Mouse (Mus musculus): ENCODE results near the gene Fbxo3. TPM values are rescaled to one million over a fixed set of nuclear protein-coding genes. Genes with fewer than 3 reads are reported as not detected.

Fbxo3 gene
- polyA plus RNA-seq, 1 experiment = 41.1 TPM

- Histone ChIP-seq H3K9ac (ENCODE audit: low read depth, poor library complexity, severe bottlenecking) (peak overlapping the region; percentile 17), H3K4me3 (ENCODE audit: low read depth, low read length) (peak overlapping the region; percentile 18; the same call in 1 of the 2 replicates), H3K27me3 (ENCODE audit: control insufficient read depth, insufficient read depth, low read length, poor library complexity, severe bottlenecking) (no peaks in the 10 kb centered on the region), H3K9me3 (replicated peaks; ENCODE audit: control insufficient read depth, insufficient read depth, low read length, poor library complexity, severe bottlenecking) (no peaks in the 10 kb centered on the region), H3K27ac (ENCODE audit: insufficient read depth, low read length) (peak overlapping the region; percentile 97), H3K36me3 (ENCODE audit: control insufficient read depth, insufficient read depth, low read length, poor library complexity, severe bottlenecking) (no peaks in the 10 kb centered on the region), H3K4me1 (ENCODE audit: control insufficient read depth, insufficient read depth, low read length) (peaks cover 2% of the 10 kb centered on the region)
- TF ChIP-seq POLR2A (IDR thresholded peaks at IDR 0.05; ENCODE audit: insufficient read depth, low read length) = no peak
- no peak for TF ChIP-seq EP300 (IDR thresholded peaks at IDR 0.05; ENCODE audit: insufficient read depth, low read depth, low read length)
- no peak for TF ChIP-seq CTCF (IDR thresholded peaks at IDR 0.05; ENCODE audit: low read depth, low read length)
Observed at GRCm38 (mm10) chr2:103992162-103992561, 35.4 kb upstream of the Fbxo3 start.

GRCm38 (mm10) chr2:103992618-103993332, 34.7 kb upstream of the Fbxo3 start:
- H3K27ac ChIP-seq (ENCODE audit: insufficient read depth, low read length) = peak overlapping the region; percentile 97
- TF ChIP-seq CTCF (IDR thresholded peaks at IDR 0.05; ENCODE audit: low read depth, low read length) (no peak), EP300 (IDR thresholded peaks at IDR 0.05; ENCODE audit: insufficient read depth, low read depth, low read length) (peak; percentile 84)
- H3K27me3 ChIP-seq (ENCODE audit: control insufficient read depth, insufficient read depth, low read length, poor library complexity, severe bottlenecking) = no peaks in the 10 kb centered on the region
- H3K4me1 ChIP-seq (ENCODE audit: control insufficient read depth, insufficient read depth, low read length) = peaks cover 2% of the 10 kb centered on the region
- H3K9ac ChIP-seq (ENCODE audit: low read depth, poor library complexity, severe bottlenecking) = peak overlapping the region; percentile 17
- H3K9me3 ChIP-seq (replicated peaks; ENCODE audit: control insufficient read depth, insufficient read depth, low read length, poor library complexity, severe bottlenecking) = no peaks in the 10 kb centered on the region
- H3K4me3 ChIP-seq (ENCODE audit: low read depth, low read length) = peak overlapping the region; percentile 10
- no peaks in the 10 kb centered on the region for H3K36me3 ChIP-seq (ENCODE audit: control insufficient read depth, insufficient read depth, low read length, poor library complexity, severe bottlenecking)

- no peak overlapping the region for H3K27ac ChIP-seq (ENCODE audit: insufficient read depth, low read length)
- no peak for TF ChIP-seq EP300 (IDR thresholded peaks at IDR 0.05; ENCODE audit: insufficient read depth, low read depth, low read length)
- TF ChIP-seq CTCF (IDR thresholded peaks at IDR 0.05; ENCODE audit: low read depth, low read length) = peak; percentile 26
- no peak overlapping the region for H3K4me3 ChIP-seq (ENCODE audit: low read depth, low read length)
- no peaks in the 10 kb centered on the region for H3K9me3 ChIP-seq (replicated peaks; ENCODE audit: control insufficient read depth, insufficient read depth, low read length, poor library complexity, severe bottlenecking)
- H3K4me1 ChIP-seq (ENCODE audit: control insufficient read depth, insufficient read depth, low read length) = no peaks in the 10 kb centered on the region
- no peaks in the 10 kb centered on the region for H3K27me3 ChIP-seq (ENCODE audit: control insufficient read depth, insufficient read depth, low read length, poor library complexity, severe bottlenecking)
- H3K9ac ChIP-seq (ENCODE audit: low read depth, poor library complexity, severe bottlenecking) = no peak overlapping the region
- no peaks in the 10 kb centered on the region for H3K36me3 ChIP-seq (ENCODE audit: control insufficient read depth, insufficient read depth, low read length, poor library complexity, severe bottlenecking)
Observed at GRCm38 (mm10) chr2:104001076-104001475, 26.4 kb upstream of the Fbxo3 start.

GRCm38 (mm10) chr2:104001861-104002260, 25.7 kb upstream of the Fbxo3 start:
- TF ChIP-seq POLR2A (IDR thresholded peaks at IDR 0.05; ENCODE audit: insufficient read depth, low read length) = no peak
- no peak for TF ChIP-seq EP300 (IDR thresholded peaks at IDR 0.05; ENCODE audit: insufficient read depth, low read depth, low read length)
- H3K36me3 ChIP-seq (ENCODE audit: control insufficient read depth, insufficient read depth, low read length, poor library complexity, severe bottlenecking) = no peaks in the 10 kb centered on the region
- no peak overlapping the region for H3K4me3 ChIP-seq (ENCODE audit: low read depth, low read length)
- H3K27ac ChIP-seq (ENCODE audit: insufficient read depth, low read length) = no peak overlapping the region
- no peaks in the 10 kb centered on the region for H3K4me1 ChIP-seq (ENCODE audit: control insufficient read depth, insufficient read depth, low read length)
- no peaks in the 10 kb centered on the region for H3K27me3 ChIP-seq (ENCODE audit: control insufficient read depth, insufficient read depth, low read length, poor library complexity, severe bottlenecking)
- no peak overlapping the region for H3K9ac ChIP-seq (ENCODE audit: low read depth, poor library complexity, severe bottlenecking)
- no peaks in the 10 kb centered on the region for H3K9me3 ChIP-seq (replicated peaks; ENCODE audit: control insufficient read depth, insufficient read depth, low read length, poor library complexity, severe bottlenecking)

GRCm38 (mm10) chr2:104002711-104003413, 24.7 kb upstream of the Fbxo3 start:
- Histone ChIP-seq H3K4me1 (ENCODE audit: control insufficient read depth, insufficient read depth, low read length) (no peaks in the 10 kb centered on the region), H3K9ac (ENCODE audit: low read depth, poor library complexity, severe bottlenecking) (no peak overlapping the region), H3K36me3 (ENCODE audit: control insufficient read depth, insufficient read depth, low read length, poor library complexity, severe bottlenecking) (no peaks in the 10 kb centered on the region), H3K4me3 (ENCODE audit: low read depth, low read length) (peak overlapping the region; percentile 9; the same call in 1 of the 2 replicates), H3K27ac (ENCODE audit: insufficient read depth, low read length) (no peak overlapping the region), H3K9me3 (replicated peaks; ENCODE audit: control insufficient read depth, insufficient read depth, low read length, poor library complexity, severe bottlenecking) (no peaks in the 10 kb centered on the region), H3K27me3 (ENCODE audit: control insufficient read depth, insufficient read depth, low read length, poor library complexity, severe bottlenecking) (no peaks in the 10 kb centered on the region)
- TF ChIP-seq CTCF (IDR thresholded peaks at IDR 0.05; ENCODE audit: low read depth, low read length) (peak; percentile 91), POLR2A (IDR thresholded peaks at IDR 0.05; ENCODE audit: insufficient read depth, low read length) (no peak), EP300 (IDR thresholded peaks at IDR 0.05; ENCODE audit: insufficient read depth, low read depth, low read length) (peak; percentile 71)

Measured in ES-Bruce4 (cell line).